8 mouse cellular contexts compared by ENCODE assay signal in the genomic region with DNA sequence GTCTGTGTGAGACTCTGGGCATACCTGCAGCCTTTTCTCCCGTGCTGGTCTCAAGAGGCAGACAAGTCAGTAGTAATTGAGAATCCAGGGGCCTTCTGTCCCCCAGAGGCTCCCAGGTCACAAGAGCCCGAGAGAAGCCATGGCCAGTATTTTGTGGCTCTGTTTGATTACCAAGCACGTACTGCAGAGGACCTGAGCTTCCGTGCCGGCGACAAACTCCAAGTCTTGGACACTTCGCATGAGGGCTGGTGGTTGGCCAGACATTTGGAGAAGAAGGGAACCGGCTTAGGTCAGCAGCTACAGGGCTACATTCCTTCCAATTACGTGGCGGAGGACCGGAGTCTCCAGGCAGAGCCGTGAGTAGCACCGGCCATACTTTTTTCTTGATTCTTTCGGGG. TPM values are rescaled to one million over a fixed set of nuclear protein-coding genes. Genes with fewer than 3 reads are reported as not detected.
A peak's percentile ranks its signal among the peaks of the same experiment; 100 is the strongest.
DNase-seq lines count a peak whose midpoint lies in the region; ATAC-seq and TF ChIP-seq lines count a peak whose summit lies in the region.

No protein-coding gene starts in this region.

- TF ChIP-seq CTCF in forebrain, postnatal 0 days (IDR thresholded peaks at IDR 0.05; ENCODE audit: low read depth): no peak
- TF ChIP-seq CTCF in liver, embryonic 14.5 days (IDR thresholded peaks at IDR 0.05; ENCODE audit: low read depth): no peak

- no peak for TF ChIP-seq EP300 in liver, embryonic 14.5 days (IDR thresholded peaks at IDR 0.05; ENCODE audit: low read depth)

- H3K27me3 ChIP-seq in forebrain, embryonic 10.5 days (ENCODE audit: poor library complexity, severe bottlenecking): no peaks in the 10 kb centered on the region
- H3K27me3 ChIP-seq in forebrain, postnatal 0 days (ENCODE audit: insufficient read depth, low read length): no peaks in the 10 kb centered on the region
- no peaks in the 10 kb centered on the region for H3K27me3 ChIP-seq in embryonic facial prominence, embryonic 12.5 days
- no peaks in the 10 kb centered on the region for H3K27me3 ChIP-seq in hindbrain, embryonic 13.5 days
- H3K27me3 ChIP-seq in liver, embryonic 14.5 days (ENCODE audit: control insufficient read depth, insufficient read depth, low read length): no peaks in the 10 kb centered on the region

- peak overlapping the region; percentile 76 for H3K27ac ChIP-seq in forebrain, embryonic 10.5 days
- H3K27ac ChIP-seq in forebrain, postnatal 0 days (ENCODE audit: low read depth, low read length): no peak overlapping the region
- H3K27ac ChIP-seq in embryonic facial prominence, embryonic 12.5 days: peak overlapping the region; percentile 83
- no peak overlapping the region for H3K27ac ChIP-seq in hindbrain, embryonic 13.5 days
- no peak overlapping the region for H3K27ac ChIP-seq in liver, embryonic 14.5 days

- no peaks in the 10 kb centered on the region for H3K36me3 ChIP-seq in forebrain, embryonic 10.5 days (replicated peaks)
- no peaks in the 10 kb centered on the region for H3K36me3 ChIP-seq in forebrain, postnatal 0 days (ENCODE audit: insufficient read depth)
- no peaks in the 10 kb centered on the region for H3K36me3 ChIP-seq in embryonic facial prominence, embryonic 12.5 days
- no peaks in the 10 kb centered on the region for H3K36me3 ChIP-seq in hindbrain, embryonic 13.5 days
- H3K36me3 ChIP-seq in liver, embryonic 14.5 days (replicated peaks; ENCODE audit: control insufficient read depth, insufficient read depth, low read depth): no peaks in the 10 kb centered on the region

- no peak overlapping the region for H3K4me2 ChIP-seq in forebrain, postnatal 0 days (ENCODE audit: low read depth)
- peak overlapping the region; percentile 54 for H3K4me2 ChIP-seq in embryonic facial prominence, embryonic 12.5 days (replicated peaks)
- peak overlapping the region; percentile 13; the same call in 1 of the 2 replicates for H3K4me2 ChIP-seq in hindbrain, embryonic 13.5 days
- peak overlapping the region; percentile 30 for H3K4me2 ChIP-seq in liver, embryonic 14.5 days (ENCODE audit: low read depth)

- peak; percentile 15 for DNase-seq in forebrain, embryonic 10.5 days (ENCODE audit: extremely low spot score, low spot score)
- DNase-seq in forebrain, postnatal 0 days: no peak
- no peak for DNase-seq in liver, embryonic 14.5 days (ENCODE audit: low read depth in 3 of 3, low spot score in 3 of 3)
- peak; percentile 48 for DNase-seq in testis, postnatal 10 days (ENCODE audit: low spot score)
- no peak for DNase-seq in layer of hippocampus, adult 8-10 months (ENCODE audit: low spot score in 2 of 2)
- no peak for DNase-seq in right cerebral cortex, adult 2 months (ENCODE audit: low spot score in 2 of 2)

- no peaks in the 10 kb centered on the region for H3K9me3 ChIP-seq in forebrain, embryonic 10.5 days
- H3K9me3 ChIP-seq in forebrain, postnatal 0 days (ENCODE audit: low read length): no peaks in the 10 kb centered on the region
- H3K9me3 ChIP-seq in embryonic facial prominence, embryonic 12.5 days: no peaks in the 10 kb centered on the region
- no peaks in the 10 kb centered on the region for H3K9me3 ChIP-seq in hindbrain, embryonic 13.5 days
- H3K9me3 ChIP-seq in liver, embryonic 14.5 days (ENCODE audit: control insufficient read depth, low read length): no peaks in the 10 kb centered on the region

- peaks cover 12% of the 10 kb centered on the region; the same call in 1 of the 2 replicates for H3K4me1 ChIP-seq in forebrain, embryonic 10.5 days
- H3K4me1 ChIP-seq in forebrain, postnatal 0 days (ENCODE audit: insufficient read depth): no peaks in the 10 kb centered on the region
- H3K4me1 ChIP-seq in embryonic facial prominence, embryonic 12.5 days: 0 out of 2 replicates have a peak, but pooled peaks cover 3% of the 10 kb centered on the region
- 0 out of 2 replicates have a peak, but pooled peaks cover 3% of the 10 kb centered on the region for H3K4me1 ChIP-seq in hindbrain, embryonic 13.5 days (replicated peaks)
- no peaks in the 10 kb centered on the region for H3K4me1 ChIP-seq in liver, embryonic 14.5 days (replicated peaks; ENCODE audit: control insufficient read depth in 2 of 2, insufficient read depth in 2 of 2, low read length in 1 of 2)

- no peak for ATAC-seq in forebrain, postnatal 0 days
- ATAC-seq in embryonic facial prominence, embryonic 12.5 days (ENCODE audit: insufficient number of reproducible peaks, insufficient read depth, low FRiP score, low TSS enrichment): peak; percentile 47; the same call in 1 of the 2 replicates
- ATAC-seq in hindbrain, embryonic 13.5 days (ENCODE audit: low FRiP score): no peak
- ATAC-seq in liver, embryonic 14.5 days (ENCODE audit: insufficient read depth): no peak

- no peak overlapping the region for H3K9ac ChIP-seq in forebrain, postnatal 0 days
- peak overlapping the region; percentile 52 for H3K9ac ChIP-seq in embryonic facial prominence, embryonic 12.5 days
- H3K9ac ChIP-seq in hindbrain, embryonic 13.5 days: no peak overlapping the region
- H3K9ac ChIP-seq in liver, embryonic 14.5 days (replicated peaks): no peak overlapping the region

- WGBS in forebrain, embryonic 10.5 days: 83% methylated on average over 14 of the region's 14 CpGs
- WGBS in forebrain, postnatal 0 days: 84% methylated on average over 14 of the region's 14 CpGs
- WGBS in embryonic facial prominence, embryonic 12.5 days: 52% methylated on average over 14 of the region's 14 CpGs
- 84% methylated on average over 14 of the region's 14 CpGs for WGBS in hindbrain, embryonic 13.5 days
- 64% methylated on average over 14 of the region's 14 CpGs for WGBS in liver, embryonic 14.5 days (ENCODE audit: insufficient replicate concordance)

- peak overlapping the region; percentile 29 for H3K4me3 ChIP-seq in forebrain, embryonic 10.5 days
- no peak overlapping the region for H3K4me3 ChIP-seq in forebrain, postnatal 0 days (ENCODE audit: low read depth, low read length)
- H3K4me3 ChIP-seq in embryonic facial prominence, embryonic 12.5 days: peak overlapping the region; percentile 49
- H3K4me3 ChIP-seq in hindbrain, embryonic 13.5 days: peak overlapping the region; percentile 12; the same call in 1 of the 2 replicates
- peak overlapping the region; percentile 31 to 45 for H3K4me3 ChIP-seq in liver, embryonic 14.5 days (ENCODE audit: insufficient read depth in 1 of 2, low read depth in 2 of 2, low read length in 2 of 2)

RNA-seq across cellular contexts. Expression of a gene that starts 0.8 kb away (rescaled TPM):
- polyA plus RNA-seq in forebrain, embryonic 10.5 days (2016; fragmentation: Nextera tagmentation; extraction: Ambion mirVana): 2.8 TPM in 2 replicates
- 0.86 and 0.92 TPM in 2 replicates for total RNA-seq in forebrain, postnatal 0 days (2014; rRNA removed)
- 0.54 and 0.80 TPM in 2 replicates for polyA plus RNA-seq in forebrain, postnatal 0 days (2015; fragmentation: Nextera tagmentation; extraction: Ambion mirVana)
- polyA plus RNA-seq in embryonic facial prominence, embryonic 12.5 days (2016; fragmentation: Nextera tagmentation; extraction: Ambion mirVana): 15.1 and 16.3 TPM in 2 replicates
- polyA plus RNA-seq in hindbrain, embryonic 13.5 days (2015; fragmentation: Nextera tagmentation; extraction: Ambion mirVana): 0.82 and 1.4 TPM in 2 replicates
- polyA plus RNA-seq in liver, embryonic 14.5 days (2012; rRNA removed): 0.35 and 0.46 TPM in 2 replicates
- polyA plus RNA-seq in liver, embryonic 14.5 days (2014; fragmentation: Nextera tagmentation; extraction: Ambion mirVana): 0.95 and 1.4 TPM in 2 replicates
- total RNA-seq in layer of hippocampus, adult 8-10 months (2022): under 1 TPM; 0.12 to 0.25 (median 0.15) TPM

Comparison
In these comparisons a context has a peak if more than half of its experiments do, and no peak if none do; other contexts are left out.
1. DNase-seq: peak in forebrain, embryonic 10.5 days (single experiment) and testis, postnatal 10 days (single experiment); none in forebrain, postnatal 0 days (single experiment), liver, embryonic 14.5 days (0 of 3), layer of hippocampus, adult 8-10 months (0 of 2) and right cerebral cortex, adult 2 months (0 of 2).
2. H3K27ac ChIP-seq: peak in forebrain, embryonic 10.5 days (single experiment) and embryonic facial prominence, embryonic 12.5 days (single experiment); none in forebrain, postnatal 0 days (single experiment), hindbrain, embryonic 13.5 days (single experiment) and liver, embryonic 14.5 days (single experiment).